Mouse (Mus musculus): ENCODE data around the gene Becn1. TPM values are rescaled to one million over a fixed set of nuclear protein-coding genes. Genes with fewer than 3 reads are reported as not detected.
A peak's percentile ranks its signal among the peaks of the same experiment; 100 is the strongest.

Gene Becn1
- total RNA-seq, 2 experiments from 2014 or later = 86.7 to 160 TPM

DNA sequence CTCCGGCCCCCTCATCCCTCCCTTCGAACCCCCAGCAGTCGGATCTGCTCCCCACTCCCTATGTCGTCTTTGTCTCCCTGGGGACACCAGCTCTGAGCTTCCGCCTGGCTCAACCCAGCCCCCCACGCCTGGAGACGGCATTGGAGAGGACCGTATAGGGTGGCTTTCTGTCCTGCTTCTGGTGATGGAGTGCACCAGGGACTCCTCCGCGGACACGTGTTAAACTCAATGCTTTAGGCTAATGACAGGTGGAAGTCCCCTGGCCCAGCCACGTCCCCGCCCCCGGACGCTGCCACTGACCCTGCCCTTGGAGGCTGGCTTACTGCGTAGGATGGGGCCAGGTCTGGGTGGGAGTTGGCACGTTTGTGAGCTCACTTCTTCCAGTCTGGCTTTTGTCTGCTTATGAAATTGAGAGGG is 14.4 kb upstream of the Becn1 start:
- peak; percentile 32 for ATAC-seq (replicated peaks; ENCODE audit: low FRiP score, low TSS enrichment, poor library complexity, severe bottlenecking)

DNA sequence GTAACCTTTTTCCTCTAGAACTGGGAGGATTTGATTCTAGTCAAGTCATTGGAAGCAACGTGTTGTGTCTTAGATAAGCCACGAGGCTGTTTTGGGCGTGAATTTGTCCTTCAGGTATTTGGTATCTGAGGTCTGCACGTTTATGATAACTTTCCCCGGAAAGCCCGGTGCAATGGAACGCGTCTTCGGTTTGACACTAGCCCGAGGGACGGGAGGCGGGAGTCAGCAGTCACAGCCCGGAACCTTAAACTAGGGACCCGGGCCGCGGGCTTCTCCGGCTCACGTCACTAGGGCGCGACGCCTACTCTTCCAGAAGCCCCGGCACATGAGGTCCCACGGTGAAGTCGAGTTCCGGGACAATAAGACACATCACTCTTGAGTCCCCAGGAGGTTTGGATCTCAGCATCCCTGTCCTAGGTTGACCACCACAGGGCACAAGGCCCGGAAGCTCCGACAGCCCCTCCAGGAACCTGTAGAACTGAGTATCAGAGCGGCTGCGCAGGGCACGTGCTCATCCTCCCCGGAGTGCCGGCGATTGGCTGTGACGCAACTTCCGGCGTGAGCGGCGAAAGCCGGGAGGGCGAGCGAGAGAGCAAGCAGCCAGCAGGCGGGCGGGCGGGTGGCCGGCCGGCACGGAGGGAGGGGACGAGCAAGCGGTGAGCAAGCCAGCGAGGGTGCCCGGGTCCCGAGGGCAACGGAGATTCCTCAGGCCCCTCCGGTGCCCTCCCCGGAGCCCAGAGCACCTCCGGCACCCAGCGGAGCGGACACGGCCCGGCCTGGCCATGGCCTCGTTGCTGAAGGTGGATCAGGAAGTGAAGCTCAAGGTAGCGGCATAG is 13.8 kb upstream of the Becn1 start, which contains the start of gene Psme3:
Psme3 (plus strand) TSS at position 549 of the 836 bp plus-strand sequence.
- peak; percentile 90 for ATAC-seq (replicated peaks; ENCODE audit: low FRiP score, low TSS enrichment, poor library complexity, severe bottlenecking)

DNA sequence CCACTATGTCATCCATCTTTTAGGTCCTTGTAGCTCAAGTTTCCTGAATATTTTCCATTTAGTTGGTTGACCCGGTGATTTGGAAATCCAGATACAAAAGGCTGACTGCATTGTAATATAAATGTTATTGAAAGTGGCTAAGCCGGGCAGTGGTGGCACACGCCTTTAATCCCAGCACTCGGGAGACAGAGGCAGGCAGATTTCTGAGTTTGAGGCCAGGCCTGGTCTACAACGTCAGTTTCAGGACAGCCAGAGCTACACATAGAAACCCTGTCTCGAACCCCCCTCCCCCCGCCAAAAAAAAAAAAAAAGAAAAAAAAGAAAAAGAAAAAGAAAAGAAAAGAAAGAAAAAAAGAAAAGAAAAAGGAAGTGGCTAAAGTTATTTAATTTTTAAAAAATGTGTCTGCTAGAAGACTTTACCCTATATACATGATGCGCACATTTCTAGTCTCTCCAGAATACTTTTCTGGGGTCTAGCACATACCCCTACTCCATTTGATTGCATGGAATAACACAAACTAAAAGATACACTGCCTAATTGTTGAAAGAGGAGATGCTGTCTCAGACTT is 13.1 kb upstream of the Becn1 start:
- no peak for ATAC-seq (replicated peaks; ENCODE audit: low FRiP score, low TSS enrichment, poor library complexity, severe bottlenecking)

DNA sequence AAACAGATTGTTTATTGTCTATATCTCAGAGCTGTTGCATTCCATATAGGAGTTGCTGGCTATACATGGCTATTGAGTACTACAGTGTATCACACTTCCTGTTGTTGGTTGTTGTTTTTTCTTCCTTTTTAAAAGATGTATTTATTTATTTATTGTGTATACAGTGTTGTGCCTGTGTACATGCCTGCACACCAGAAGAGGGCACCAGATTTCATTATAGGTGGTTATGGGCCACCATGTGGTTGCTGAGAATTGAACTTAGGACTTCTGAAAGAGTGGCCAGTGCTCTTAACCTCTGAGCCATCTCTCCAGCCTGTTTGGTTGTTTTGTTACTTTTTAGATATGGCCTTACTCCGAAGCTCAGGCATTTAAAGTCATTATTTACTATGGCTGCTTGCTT is 12.5 kb upstream of the Becn1 start:
- no peak for ATAC-seq (replicated peaks; ENCODE audit: low FRiP score, low TSS enrichment, poor library complexity, severe bottlenecking)

DNA sequence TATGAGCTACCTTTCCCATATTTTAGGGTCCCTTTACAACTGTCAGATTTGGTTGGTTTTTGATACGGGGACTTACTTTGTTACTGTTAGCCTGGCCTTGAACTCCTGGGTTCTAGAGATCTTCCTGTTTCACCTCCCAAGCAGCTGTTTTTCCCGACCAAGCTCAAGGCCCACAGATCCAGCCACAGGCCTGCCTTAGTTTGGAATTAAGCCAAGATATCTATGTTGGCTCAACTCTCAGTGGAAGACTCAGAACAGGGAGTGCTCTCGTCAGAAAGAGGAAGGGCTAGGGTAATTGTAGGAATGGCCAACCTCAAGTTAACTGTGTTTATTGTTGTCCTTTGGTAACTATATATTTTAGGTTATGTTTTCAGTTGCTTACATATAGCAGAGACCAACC is 10.1 kb upstream of the Becn1 start:
- no peak for ATAC-seq (replicated peaks; ENCODE audit: low FRiP score, low TSS enrichment, poor library complexity, severe bottlenecking)

DNA sequence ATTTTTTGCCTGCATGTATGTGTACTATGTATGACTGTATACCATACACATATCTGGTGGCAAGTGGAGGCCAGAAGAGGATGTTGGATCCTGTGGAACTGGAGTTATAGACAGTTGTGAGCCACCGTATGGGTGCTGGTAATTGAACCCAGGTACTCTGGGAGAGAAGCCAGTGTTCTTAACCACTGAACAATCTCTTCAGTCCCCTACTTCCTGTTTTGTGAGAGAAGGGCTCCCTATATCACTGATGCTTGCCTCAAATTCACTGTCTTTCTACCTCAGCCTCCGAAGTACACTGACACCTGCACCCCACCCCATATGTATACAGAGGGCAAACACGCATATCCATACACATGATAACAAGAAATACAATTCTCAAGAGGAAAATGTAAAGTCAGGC is 9.0 kb upstream of the Becn1 start:
- ATAC-seq (replicated peaks; ENCODE audit: low FRiP score, low TSS enrichment, poor library complexity, severe bottlenecking) = no peak

DNA sequence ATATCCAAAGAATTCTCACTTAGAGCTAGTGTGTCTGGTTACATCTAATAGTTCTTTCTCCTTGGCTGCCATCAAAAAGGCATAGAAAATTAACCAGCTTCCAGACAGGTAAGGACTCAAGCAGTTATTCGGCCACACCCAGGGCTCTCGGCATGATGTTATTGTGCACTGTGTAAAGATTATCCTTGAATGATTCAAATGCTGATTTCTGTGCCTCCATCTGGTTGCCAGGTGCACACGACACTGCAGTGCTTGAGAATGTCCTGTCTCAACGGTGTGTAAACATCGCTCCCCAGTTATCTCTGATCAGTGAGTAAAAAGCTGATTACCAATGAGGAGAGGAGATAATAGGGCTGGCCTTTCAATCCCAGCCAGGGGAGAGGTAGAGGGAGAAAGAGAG is 5.7 kb upstream of the Becn1 start:
- ATAC-seq (replicated peaks; ENCODE audit: low FRiP score, low TSS enrichment, poor library complexity, severe bottlenecking) = 0 out of 2 replicates have a peak, but pooled peaks have one; percentile 34

DNA sequence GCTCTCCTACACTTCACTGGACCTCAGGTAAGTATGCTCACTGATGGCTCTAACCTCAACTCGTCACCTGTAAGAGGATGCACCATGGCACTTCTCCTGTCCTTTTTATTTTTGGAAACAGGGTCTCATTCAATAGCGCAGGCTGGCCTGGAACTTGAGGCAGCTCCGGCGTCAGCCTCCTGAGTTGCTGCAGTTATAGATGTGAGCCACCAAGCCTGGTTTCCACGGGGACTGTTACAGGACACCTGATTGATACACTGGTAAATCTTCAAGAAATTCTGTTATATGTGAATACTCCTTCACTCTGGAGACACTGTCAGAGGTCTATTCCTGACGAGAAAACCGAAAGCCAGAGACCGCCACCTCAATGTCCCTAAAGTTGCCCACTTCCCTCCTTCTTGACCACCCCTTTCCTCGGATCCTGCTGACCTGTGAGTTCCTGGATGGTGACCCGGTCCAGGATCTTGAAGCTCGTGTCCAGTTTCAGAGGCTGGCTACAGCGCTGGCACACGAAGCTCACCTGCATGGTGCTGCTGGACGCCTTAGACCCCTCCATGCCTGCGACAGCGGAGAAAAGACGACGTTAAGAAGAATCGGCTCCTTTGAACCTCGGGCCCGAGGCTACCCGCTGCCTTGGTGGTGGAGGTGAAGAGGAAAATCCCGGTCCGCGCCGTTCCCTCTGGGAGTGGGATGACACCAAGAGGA is 635 bp downstream of the Becn1 start:
- peak; percentile 54 for ATAC-seq (replicated peaks; ENCODE audit: low FRiP score, low TSS enrichment, poor library complexity, severe bottlenecking)

DNA sequence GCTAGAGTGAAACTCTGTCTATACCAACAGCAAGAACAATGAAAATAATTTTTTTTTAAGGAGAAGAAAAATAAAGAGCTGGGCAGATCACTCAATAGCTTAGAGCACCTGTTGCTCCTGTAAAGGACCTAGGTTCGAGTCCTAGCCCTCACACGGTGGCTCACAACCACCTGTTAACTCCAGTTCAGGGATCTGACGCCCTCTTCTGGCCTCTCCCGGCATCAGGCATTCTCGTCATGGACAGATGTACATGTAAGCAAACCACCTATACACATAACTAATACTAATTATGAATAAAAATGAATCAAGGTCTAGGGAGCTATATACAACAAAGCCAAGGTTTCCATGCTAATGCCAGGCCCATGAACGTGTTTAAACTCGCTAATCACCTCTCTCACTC is 1.2 kb downstream of the Becn1 start:
- ATAC-seq (replicated peaks; ENCODE audit: low FRiP score, low TSS enrichment, poor library complexity, severe bottlenecking) = no peak

DNA sequence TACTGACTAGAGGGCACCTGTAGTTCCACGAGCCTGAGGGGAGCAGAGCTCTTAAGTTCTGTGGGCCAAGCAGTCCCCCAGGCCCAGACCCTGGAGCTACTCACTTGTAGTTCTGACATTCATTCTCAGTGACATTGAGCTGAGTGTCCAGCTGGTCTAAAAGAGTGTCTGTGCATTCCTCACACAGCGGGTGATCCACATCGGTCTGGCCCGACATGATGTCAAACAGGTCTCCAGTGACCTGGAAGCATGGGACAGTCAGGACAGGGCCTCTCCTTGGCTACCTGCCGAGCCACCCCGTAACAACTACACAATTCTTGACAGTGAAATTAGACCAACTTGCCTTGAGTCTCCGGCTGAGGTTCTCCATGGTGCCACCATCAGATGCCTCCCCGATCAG is 6.9 kb downstream of the Becn1 start:
- ATAC-seq (replicated peaks; ENCODE audit: low FRiP score, low TSS enrichment, poor library complexity, severe bottlenecking) = no peak

DNA sequence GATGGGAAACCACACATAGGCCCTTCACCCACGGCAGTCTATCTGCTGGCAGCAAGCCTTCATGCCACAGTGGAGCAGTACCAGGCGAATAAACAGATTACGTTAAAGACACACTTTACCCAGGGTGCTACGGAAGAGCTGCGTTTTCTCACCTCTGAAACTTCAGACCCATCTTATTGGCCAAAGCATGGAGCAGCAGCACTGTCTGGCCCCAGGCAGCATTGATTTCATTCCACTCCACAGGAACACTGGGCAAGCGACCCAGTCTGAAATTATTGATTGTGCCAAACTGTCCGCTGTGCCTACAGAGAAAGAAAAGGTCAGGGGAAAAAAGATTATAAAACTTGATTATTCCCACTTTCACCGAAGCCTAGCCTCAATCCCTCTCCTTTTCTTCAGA is 10.9 kb downstream of the Becn1 start:
- no peak for ATAC-seq (replicated peaks; ENCODE audit: low FRiP score, low TSS enrichment, poor library complexity, severe bottlenecking)

DNA sequence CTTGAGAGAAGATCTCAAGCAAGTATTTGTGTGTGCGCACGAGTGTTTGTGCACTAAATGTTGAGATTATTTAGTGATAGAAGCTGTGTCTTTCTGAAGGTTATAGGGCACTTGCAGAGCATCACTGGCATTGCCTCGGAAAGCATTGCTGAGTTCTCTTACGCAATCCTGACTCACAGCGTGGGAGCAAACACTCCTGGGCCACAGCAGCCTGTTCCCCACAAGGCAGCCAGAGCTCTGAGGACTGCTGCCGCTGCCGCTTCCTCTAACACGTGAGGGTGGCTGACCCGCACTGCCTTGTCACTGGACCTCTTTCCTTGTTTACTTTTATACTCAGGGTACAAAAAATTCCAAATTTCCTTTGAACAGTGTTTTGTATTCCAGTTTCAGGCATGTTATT is 14.8 kb downstream of the Becn1 start:
- ATAC-seq (replicated peaks; ENCODE audit: low FRiP score, low TSS enrichment, poor library complexity, severe bottlenecking) = no peak

DNA sequence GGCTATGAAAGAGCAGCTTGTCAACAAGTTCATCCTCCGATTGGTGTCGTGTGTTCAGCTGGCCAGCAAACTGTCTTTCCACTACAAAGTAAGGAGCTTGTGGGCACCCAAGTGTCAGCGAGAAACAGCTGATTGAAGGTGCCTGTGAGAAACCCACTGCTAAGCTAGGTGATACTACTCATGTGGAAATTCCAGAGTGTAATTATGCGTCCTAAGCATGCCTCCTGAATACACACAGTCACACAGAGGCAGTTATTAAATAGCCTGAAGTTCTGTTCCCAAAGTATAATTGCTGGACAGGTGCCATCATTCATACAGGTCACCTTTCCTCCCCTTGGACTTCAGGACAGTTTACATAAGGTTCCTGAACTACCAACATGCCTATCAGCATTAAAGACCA is 18.3 kb downstream of the Becn1 start:
- ATAC-seq (replicated peaks; ENCODE audit: low FRiP score, low TSS enrichment, poor library complexity, severe bottlenecking) = no peak

DNA sequence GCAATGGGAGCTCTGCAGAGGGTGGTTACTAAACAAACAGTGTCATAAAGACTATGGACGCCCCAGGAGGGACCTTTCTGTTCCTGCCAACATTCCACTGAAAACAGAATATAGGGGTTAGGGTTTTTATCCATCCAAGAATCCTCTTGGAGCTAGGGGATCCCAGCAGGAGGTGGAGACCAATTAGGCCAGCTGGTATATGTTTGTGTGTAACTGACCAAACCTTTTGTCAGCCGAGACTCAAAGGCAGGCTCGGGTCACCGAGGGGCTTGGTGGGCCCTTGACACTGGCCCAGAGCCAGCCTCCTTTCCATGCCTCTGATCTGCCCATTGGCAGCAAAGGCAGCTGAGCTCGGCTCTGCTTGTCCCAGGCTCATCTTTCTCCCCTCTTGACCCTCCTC is 19.2 kb downstream of the Becn1 start:
- no peak for ATAC-seq (replicated peaks; ENCODE audit: low FRiP score, low TSS enrichment, poor library complexity, severe bottlenecking)

DNA sequence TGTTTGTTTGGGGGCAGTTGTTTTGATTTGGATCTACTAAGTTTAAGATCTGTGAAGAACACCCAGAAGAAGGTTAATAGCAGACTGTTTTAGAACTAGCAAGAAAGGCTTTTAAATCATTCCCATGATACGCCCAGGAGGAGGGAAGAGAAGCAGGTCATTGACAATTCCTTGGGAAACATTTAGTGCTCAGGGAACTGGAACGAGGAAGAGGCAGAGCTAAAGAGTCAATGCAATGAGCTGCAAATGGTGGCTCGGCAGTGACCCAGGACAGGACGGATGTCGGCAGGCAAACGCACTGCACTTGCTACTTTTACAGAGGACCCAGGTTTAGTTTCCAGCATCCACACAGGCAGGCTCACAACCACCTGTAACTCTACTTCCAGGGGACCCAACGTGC is 21.2 kb downstream of the Becn1 start:
- no peak for ATAC-seq (replicated peaks; ENCODE audit: low FRiP score, low TSS enrichment, poor library complexity, severe bottlenecking)

DNA sequence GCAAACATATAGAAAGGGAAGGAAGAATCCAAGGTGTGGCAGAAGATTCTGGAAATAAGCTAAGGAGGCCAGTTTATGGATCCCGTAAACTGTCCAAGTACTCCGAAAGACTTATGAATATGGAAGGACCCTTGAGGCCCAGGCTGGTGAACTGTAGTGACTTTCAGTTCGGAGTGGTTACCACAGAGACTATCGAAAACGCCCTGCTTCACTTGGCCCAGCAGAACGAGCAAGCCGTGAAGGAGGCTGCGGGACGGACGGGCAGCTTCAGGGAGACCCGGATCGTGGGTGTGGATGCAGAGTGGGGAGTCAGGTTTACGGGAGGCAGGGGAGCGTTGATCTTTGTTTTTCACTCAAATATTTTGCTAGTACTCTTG is 22.9 kb downstream of the Becn1 start:
- ATAC-seq (replicated peaks; ENCODE audit: low FRiP score, low TSS enrichment, poor library complexity, severe bottlenecking) = 0 out of 2 replicates have a peak, but pooled peaks have one; percentile 23

DNA sequence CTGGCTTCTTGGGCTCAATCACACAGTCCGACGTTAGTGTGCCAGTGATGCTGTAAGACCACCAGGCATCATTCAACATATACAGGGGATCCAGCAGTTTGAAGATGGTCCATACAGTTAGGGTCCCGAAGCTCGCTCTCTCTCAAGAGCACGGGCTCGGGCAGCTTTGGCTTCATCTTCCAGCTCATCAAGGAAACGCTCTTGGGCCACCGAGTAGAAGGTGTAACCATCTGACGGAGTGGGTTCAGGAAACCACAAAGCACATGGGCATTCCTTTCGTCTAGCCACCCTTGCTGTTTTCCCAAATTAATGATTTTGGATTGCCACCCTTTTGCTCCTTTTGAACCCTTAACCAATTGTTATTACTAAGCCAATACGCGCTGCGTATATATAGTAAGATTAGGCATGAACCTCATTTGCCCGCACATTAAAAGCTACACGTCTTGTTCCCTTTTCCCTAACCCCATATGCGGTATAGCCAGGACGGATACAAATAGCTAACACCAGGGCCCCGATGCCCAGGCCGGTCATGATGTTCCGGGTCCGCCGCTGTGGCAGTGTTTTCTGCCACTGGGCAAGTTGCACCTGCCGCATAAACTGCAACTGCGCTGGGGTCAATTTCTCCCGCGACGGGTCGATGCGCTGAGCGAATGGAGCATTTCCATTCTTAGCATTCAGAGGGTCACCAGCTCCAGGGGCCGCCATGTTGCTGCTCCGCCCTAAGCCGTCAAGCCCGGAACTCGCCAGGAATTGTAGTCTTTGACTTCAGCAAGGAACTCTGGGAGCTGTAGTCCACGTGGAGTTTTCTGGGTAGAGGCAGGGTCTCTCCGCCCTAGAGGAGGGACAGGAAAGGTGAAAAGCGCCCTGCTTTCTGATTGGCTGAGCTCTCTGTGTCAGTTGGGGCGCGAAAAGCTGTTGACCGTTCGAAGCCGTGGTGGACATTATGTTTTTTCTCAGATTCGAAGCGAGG is 23.6 kb downstream of the Becn1 start, which contains the start of the genes Cntd1 and Coa3:
Cntd1 (plus strand) TSS at position 790 of the 970 bp plus-strand sequence.
Coa3 (minus strand) TSS at position 892 of the 970 bp plus-strand sequence.
- peak; percentile 95 for ATAC-seq (replicated peaks; ENCODE audit: low FRiP score, low TSS enrichment, poor library complexity, severe bottlenecking)

DNA sequence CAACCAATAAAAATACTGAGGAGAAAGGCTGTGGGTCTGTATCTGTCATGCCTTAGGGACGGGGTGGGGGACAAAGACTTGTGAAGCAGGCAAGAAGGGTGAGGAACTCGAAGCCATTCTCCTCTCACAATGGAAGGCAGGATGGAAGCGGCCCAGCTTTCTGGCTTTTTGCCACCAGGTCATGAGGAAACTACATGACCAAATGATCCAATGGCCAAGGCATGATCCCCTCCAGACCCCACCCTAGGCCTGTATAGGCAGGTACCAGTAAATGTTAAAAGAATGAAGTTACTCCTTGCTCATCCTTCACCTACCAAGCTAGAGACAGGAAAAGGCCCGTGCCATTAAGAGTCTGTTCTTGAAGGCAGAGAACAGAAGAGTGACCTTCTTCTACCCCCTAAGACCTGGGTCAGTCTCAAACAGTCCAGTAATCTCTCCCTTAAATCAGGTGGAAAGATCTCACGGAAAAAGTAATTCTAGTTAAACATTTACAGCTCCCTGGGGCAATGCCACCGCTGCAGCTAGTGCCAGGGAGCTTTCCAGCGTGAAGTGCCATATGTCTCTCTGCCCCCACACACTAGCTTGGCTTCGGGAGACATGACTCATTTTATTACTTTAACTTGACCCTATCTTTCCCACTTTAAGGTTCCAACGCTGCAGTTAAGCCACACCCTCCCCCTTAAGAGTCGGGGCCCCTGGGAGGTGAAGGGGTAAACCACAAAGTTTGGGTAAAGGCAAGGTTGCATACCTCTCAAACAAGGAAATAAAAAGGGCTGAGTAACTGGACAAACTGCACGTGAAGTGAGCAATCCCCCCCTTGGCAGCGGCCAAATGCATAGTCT is 24.5 kb downstream of the Becn1 start:
- ATAC-seq (replicated peaks; ENCODE audit: low FRiP score, low TSS enrichment, poor library complexity, severe bottlenecking) = no peak
